Mouse (Mus musculus) forelimb bud, embryonic 11.5 days (tissue): ENCODE data around the gene Bmx.

ENCODE experiments used
- DNase-seq: peaks from one replicate; pipeline ENCODE4 v3.0.0-alpha.2; 2012; ENCODE audit warnings: low read depth, low spot score

Bmx gene

DNA sequence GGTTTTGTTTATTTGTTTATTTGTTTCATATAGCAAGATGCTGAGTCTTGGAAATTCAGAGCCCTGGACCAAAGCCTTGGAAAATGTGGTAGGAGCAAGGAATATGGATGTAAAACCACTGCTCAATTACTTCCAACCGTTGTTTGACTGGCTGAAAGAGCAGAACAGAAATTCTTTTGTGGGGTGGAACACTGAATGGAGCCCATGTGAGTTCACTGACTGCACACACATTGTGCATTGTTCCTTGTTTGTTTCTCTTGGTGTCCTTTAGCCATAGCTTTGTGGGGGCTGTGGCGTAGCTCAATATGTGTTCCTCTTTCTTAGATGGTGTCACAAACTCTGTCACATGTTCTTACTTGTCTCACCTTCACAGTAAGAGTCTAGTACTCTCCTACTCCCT, 82.2 kb downstream of the Bmx start:
- no peak for DNase-seq

DNA sequence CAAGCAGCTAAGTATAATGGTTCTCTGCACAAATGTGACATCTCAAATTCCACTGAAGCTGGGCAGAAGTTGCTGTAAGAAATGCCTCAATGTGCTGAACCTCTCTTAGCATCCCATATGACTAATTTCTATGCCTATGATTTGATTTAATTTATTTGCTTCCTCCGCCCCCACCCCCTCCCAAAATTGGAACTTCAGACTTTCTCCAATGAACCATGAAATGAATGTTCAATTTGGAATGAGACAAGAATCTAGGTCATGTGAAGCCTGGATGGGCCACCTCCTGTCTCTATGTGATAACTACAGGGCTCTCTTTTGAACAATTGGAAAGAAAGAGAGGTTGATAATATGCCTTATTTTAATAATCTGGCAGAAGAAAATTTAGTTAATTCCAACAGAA, 82.7 kb downstream of the Bmx start:
- DNase-seq: no peak

DNA sequence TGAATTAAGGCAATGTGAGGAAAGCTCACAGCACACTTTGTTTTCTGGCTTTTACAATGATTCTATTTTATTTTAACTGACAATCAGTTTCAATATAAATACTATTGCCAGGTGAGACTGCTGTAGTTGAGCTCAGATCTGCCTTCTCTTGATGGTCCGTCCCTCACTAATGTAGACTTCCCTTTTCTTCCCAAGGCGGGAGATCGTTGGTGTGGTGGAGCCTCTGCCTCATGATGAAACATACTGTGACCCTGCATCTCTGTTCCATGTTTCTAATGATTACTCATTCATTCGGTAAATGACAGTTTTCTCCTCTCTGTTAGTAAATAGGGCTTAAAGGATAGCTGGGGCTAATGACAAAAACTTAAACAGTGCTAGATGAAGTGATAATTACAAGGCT, 84.1 kb downstream of the Bmx start:
- DNase-seq: no peak

DNA sequence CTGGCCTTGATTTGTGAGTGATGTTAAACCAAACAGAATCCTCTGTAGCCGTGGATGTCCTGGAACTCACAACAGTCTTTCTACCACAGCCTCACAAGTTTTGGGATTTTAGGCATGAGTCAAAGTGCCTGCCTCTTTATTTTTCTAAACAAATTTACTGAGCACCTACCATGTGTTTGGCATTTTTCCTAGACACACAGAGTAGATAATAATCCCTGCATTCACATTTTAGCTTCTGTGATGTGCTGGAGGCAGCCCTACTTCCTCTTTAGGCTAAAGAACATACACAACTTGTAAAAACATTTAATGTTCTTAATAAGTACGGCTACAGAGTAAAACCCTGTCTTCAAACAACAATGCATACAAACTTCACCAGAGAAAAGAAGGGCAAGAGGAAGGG, 87.0 kb downstream of the Bmx start:
- DNase-seq: no peak

DNA sequence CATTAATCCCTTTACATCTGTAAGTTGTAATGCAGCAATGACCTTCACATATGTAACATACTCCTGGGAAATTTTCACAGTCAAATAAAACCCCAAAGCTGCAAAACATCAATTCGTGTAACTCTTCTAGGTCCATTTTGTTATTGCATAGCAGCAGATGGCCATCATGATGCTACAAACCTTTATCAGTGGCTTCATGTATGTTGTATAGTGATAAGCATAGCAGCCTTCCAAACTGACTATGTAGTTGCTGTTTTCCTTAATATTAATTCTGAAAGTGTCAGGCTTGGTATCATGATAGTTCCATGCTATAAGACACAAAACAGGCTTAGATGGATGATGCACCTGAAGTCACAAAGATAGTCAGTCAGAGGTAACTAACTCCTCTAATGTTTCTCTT, 93.3 kb downstream of the Bmx start:
- no peak for DNase-seq

DNA sequence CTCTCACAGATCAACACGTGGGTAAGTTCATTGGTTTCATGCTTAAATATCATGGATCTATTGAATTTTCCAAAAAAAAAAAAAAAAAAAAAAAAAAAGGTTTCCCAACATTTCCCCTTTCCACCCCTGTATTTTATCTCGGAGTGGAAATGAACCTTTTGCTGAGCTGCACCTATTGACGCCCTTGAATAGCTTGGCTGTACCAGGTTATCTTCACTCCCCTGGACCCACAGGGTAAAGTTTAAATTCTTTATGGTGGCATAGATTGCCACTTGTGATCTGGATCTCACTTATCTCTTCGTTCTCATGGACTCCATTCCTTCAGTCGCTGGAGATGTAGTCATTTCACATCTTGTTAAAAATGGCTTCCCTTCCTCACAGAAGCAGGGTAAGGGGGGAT, 103.4 kb downstream of the Bmx start:
- DNase-seq: no peak

DNA sequence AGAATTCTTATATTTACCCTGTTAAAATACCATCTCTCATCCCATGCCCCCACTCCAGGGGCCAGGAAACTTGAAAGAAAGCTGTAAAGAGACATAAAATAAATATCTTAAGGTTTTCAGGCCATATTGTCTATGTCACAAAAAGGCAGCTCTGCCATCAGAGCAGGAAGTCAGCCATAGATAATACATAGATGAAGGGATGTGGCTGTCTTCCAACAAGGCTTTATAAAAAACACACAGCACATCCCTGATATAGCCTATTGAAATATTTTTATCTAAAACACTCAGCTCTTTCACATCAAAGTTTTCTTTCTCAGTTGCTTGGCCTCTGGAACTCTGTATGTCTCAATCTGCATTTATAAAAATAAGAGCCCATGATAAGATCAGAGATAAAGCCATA, 104.4 kb downstream of the Bmx start:
- no peak for DNase-seq

DNA sequence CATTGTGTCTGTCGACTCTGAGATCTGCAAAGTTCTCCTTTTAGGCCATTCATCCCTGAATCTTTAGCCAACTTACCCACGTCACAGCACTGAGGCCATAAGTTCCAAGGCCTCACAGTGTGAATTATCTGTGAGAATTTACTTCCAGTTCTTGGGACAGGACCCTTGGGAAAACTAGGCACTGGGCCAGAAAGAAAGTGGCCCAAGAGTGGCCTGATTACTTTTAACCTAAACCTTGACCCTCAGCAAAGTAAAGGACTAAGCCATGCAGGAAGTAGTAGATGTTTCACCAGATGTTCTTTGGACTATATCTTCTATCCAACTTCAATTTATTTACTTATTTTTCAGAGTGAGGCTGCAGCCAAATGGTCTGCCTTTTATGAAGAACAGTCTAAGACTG, 105.3 kb downstream of the Bmx start:
- DNase-seq: no peak

DNA sequence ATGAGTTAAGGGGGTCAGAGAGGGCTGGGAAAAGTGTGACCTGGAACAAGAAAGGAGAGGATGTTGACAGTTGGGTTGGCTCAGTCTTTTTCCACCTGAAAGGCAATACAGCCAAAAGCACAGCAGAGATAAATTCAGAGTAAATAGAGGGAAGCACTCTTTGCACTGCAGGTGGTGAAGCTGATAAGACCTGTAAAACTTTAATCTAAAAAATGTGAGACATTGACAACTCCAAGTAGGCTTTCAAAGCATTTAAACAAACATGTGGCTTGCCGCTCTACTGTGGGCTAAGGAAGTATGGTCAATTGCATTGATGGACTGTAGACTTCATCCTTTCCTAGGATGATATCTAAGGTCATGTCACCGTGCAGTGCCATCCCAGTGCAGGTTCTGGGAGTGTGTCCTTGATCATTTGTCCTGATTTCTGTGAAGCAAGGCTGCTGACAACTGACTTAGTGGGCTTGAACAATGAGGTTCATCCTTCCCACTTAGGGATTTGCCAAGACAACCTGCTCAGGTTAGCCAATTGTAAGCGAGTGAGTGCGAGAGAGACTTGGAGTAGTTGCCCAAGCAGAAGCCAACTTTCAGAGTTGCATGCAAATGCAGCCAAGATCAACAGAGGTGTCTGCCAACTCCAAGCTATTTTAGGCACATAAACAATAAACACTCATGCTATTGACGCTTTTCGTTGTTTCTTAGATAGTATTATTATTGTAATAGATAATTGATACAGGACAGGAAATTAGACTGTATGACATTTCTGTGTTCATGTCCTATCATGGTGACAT, 112.3 kb downstream of the Bmx start:
- no peak for DNase-seq
